Mouse (Mus musculus): ENCODE measurements around the gene Tex2.
"Not testable (repeated sequence)": the region's sequence is repeated elsewhere in the genome, so short reads cannot be mapped to it uniquely, and the experiment has no call there.

The Tex2 gene

GRCm38 (mm10) chr11:106579146-106579545, 34.1 kb downstream of the Tex2 start:
- no peak for DNase-seq (ENCODE audit: low spot score)

GRCm38 (mm10) chr11:106577624-106578355, 35.4 kb downstream of the Tex2 start:
- not testable (repeated sequence) for DNase-seq (ENCODE audit: low spot score)

GRCm38 (mm10) chr11:106574456-106574855, 38.8 kb downstream of the Tex2 start:
- DNase-seq (ENCODE audit: low spot score), result no peak

- no peak for DNase-seq (ENCODE audit: low spot score)
These were observed 39.6 kb downstream of the Tex2 start for GRCm38 (mm10) chr11:106573476-106574240.

GRCm38 (mm10) chr11:106572958-106573357, 40.3 kb downstream of the Tex2 start:
- peak; percentile 35 for DNase-seq (ENCODE audit: low spot score)

GRCm38 (mm10) chr11:106572020-106572782, 41.0 kb downstream of the Tex2 start:
- DNase-seq (ENCODE audit: low spot score), result no peak

- no peak for DNase-seq (ENCODE audit: low spot score)
These were observed 41.9 kb downstream of the Tex2 start for GRCm38 (mm10) chr11:106571026-106571983.

- no peak for DNase-seq (ENCODE audit: low spot score)
These were observed 44.8 kb downstream of the Tex2 start for GRCm38 (mm10) chr11:106568329-106568960.

GRCm38 (mm10) chr11:106566040-106566785, 47.0 kb downstream of the Tex2 start:
- no peak for DNase-seq (ENCODE audit: low spot score)

GRCm38 (mm10) chr11:106564261-106564660, 49.0 kb downstream of the Tex2 start:
- DNase-seq (ENCODE audit: low spot score), result no peak

- no peak for DNase-seq (ENCODE audit: low spot score)
These were observed 50.5 kb downstream of the Tex2 start for GRCm38 (mm10) chr11:106562707-106563106.

- DNase-seq (ENCODE audit: low spot score), result no peak
These were observed 53.5 kb downstream of the Tex2 start for GRCm38 (mm10) chr11:106559773-106560172.

- DNase-seq (ENCODE audit: low spot score), result no peak
These were observed 55.2 kb downstream of the Tex2 start for GRCm38 (mm10) chr11:106558008-106558407.

GRCm38 (mm10) chr11:106557398-106557797, 55.8 kb downstream of the Tex2 start:
- no peak for DNase-seq (ENCODE audit: low spot score)

GRCm38 (mm10) chr11:106556689-106557088, 56.5 kb downstream of the Tex2 start:
- no peak for DNase-seq (ENCODE audit: low spot score)

- no peak for DNase-seq (ENCODE audit: low spot score)
These were observed 57.2 kb downstream of the Tex2 start for GRCm38 (mm10) chr11:106555805-106556615.

GRCm38 (mm10) chr11:106550398-106550797, 62.8 kb downstream of the Tex2 start:
- DNase-seq (ENCODE audit: low spot score), result no peak

GRCm38 (mm10) chr11:106546081-106546480, 67.1 kb downstream of the Tex2 start:
- no peak for DNase-seq (ENCODE audit: low spot score)

GRCm38 (mm10) chr11:106544916-106545315, 68.3 kb downstream of the Tex2 start:
- DNase-seq (ENCODE audit: low spot score), result no peak
